Mouse (Mus musculus) adrenal gland, postnatal 4 days (tissue): Measurements from ENCODE around the gene Olfr867. TPM values are rescaled to one million over a fixed set of nuclear protein-coding genes. Genes with fewer than 3 reads are reported as not detected.

Source experiments
- DNase-seq, 2 experiments: peaks; one replicate each; pipeline ENCODE4 v3.0.0; 2021 to 2022; ENCODE audit warnings: low spot score in 2 of 2, mixed read lengths in 2 of 2
- long read RNA-seq, 2 experiments: library from polyadenylated mRNA; stranded (forward); transcript quantifications; one replicate each; pipeline ENCODE4 v2.0.0; 2021
- microRNA-seq: library from miRNA; unstranded; fragments of <30 nt; microRNA quantifications from one replicate; pipeline ENCODE4 v1.2.0, GENCODE M21; 2021
- total RNA-seq, 2 experiments: library from RNA; stranded (reverse); gene quantifications; 2 replicates each; pipeline ENCODE4 v1.2.3; 2021

Gene Olfr867
- not detected for total RNA-seq
- long read RNA-seq, experiment 1, result 0 reads
- long read RNA-seq, experiment 2, result 0 reads

GRCm38 (mm10) chr9:20057462-20057861, at the start of gene Olfr867:
Gene Olfr867, minus strand, starts transcription at chr9:20057562.
- DNase-seq, result no peak

- no peak for DNase-seq
These were observed 41.0 kb upstream of the Olfr867 start, which contains the start of gene Olfr868 for GRCm38 (mm10) chr9:20098326-20098725. Gene Olfr868, plus strand, starts transcription at chr9:20098626.

GRCm38 (mm10) chr9:20073523-20074177, 16.3 kb upstream of the Olfr867 start:
- DNase-seq, result no peak

GRCm38 (mm10) chr9:20071291-20071690, 13.9 kb upstream of the Olfr867 start:
- no peak for DNase-seq

DNA sequence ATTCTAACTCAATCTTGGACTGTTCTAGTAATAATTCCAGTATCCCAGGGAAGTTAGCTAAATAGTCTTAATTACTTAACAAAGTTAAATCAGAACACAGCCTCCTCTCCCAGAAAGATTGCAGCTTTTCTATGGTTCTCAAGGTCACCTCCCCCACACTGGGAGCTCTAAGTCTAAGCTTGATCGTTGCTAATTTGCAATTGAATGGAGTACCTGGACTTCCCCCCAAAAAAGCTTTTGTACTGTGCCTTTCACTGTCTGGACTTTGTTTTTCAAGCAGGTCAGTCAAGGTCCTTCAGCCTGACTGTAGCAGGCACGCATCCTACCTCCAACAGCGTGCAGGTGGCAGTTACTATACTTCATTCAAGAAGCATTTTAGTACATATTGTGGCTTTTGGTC, 12.9 kb upstream of the Olfr867 start:
- no peak for DNase-seq

- no peak for DNase-seq
These were observed 9.4 kb downstream of the Olfr867 start for GRCm38 (mm10) chr9:20047964-20048363.

GRCm38 (mm10) chr9:20027935-20028334, 29.4 kb downstream of the Olfr867 start, which contains the start of gene Olfr866:
Gene Olfr866, minus strand, starts transcription at chr9:20028035.
- DNase-seq, result no peak

Small RNAs within 50 kb of the gene (microRNA-seq; reads per million reads assigned to microRNA genes)
- gene Gm26231 (not detected), gene Gm44395 (not detected)

Other genes starting within 250 kb of the Olfr867 start
- gene Olfr860, start 207.8 kb downstream of the Olfr867 start, total RNA-seq, result not detected
- gene Olfr862, start 169.6 kb downstream of the Olfr867 start, total RNA-seq, result not detected
- not detected for gene Olfr77, start 140.7 kb downstream of the Olfr867 start, total RNA-seq
- gene Olfr866, start 29.5 kb downstream of the Olfr867 start, total RNA-seq, result not detected
- gene Olfr868, start 41.1 kb upstream of the Olfr867 start, total RNA-seq, result not detected
- gene Olfr869, start 71.4 kb upstream of the Olfr867 start, total RNA-seq, result not detected
- gene Olfr870, start 116.5 kb upstream of the Olfr867 start, total RNA-seq, result not detected
- gene Olfr871, start 154.6 kb upstream of the Olfr867 start, total RNA-seq, result not detected
- gene Olfr872, start 179.6 kb upstream of the Olfr867 start, total RNA-seq, result not detected
- gene Olfr39, start 224.8 kb upstream of the Olfr867 start, total RNA-seq, result not detected
- gene Olfr873, start 241.0 kb upstream of the Olfr867 start, total RNA-seq, result not detected